ENCODE assay signal across 8 mouse cellular contexts in genomic region chr1:129272982-129273937, GRCm38 (mm10). TPM values are rescaled to one million over a fixed set of nuclear protein-coding genes. Genes with fewer than 3 reads are reported as not detected.
DNase-seq lines count a peak whose midpoint lies in the region; ATAC-seq and TF ChIP-seq lines count a peak whose summit lies in the region.

Thsd7b (plus strand) TSS chr1:129273302.

- peak within 1 kb of the TSS; percentile 43 for H3K4me3 ChIP-seq in lung, embryonic 14.5 days (ENCODE audit: low read depth, low read length)
- no peak within 1 kb of the TSS for H3K4me3 ChIP-seq in lung, adult 2 months (replicated peaks; ENCODE audit: extremely low read depth, low read depth, low read length)

- H3K9me3 ChIP-seq in lung, embryonic 14.5 days (ENCODE audit: low read depth, low read length) = no peaks in the 10 kb centered on the region

- no peak within 1 kb of the TSS for H3K27ac ChIP-seq in lung, embryonic 14.5 days (ENCODE audit: low read depth)

- peak; percentile 40 for DNase-seq in lung, embryonic 14.5 days
- no peak for DNase-seq in lung, adult 2 months
- peak; percentile 49 for DNase-seq in embryo, embryonic 11 days
- DNase-seq in heart, postnatal 36 days = peak; percentile 1 to 2
- peak; percentile 57 to 59 for DNase-seq in left cerebral cortex, postnatal 25 days (ENCODE audit: low spot score in 2 of 2)
- no peak for DNase-seq in B cell, adult 2 months
- DNase-seq in MN1 (ENCODE audit: low spot score) = no peak

- peaks cover 5% of the 10 kb centered on the region; the same call in 1 of the 2 replicates for H3K4me1 ChIP-seq in lung, embryonic 14.5 days (ENCODE audit: insufficient read depth)
- H3K4me1 ChIP-seq in lung, adult 2 months (ENCODE audit: control insufficient read depth, insufficient read depth, low read length) = no peaks in the 10 kb centered on the region

- under 1% methylated on average over 45 of the region's 45 CpGs for WGBS in lung, embryonic 14.5 days
- under 1% methylated on average over 45 of the region's 45 CpGs for WGBS in lung, adult 2 months

- intact Hi-C loops in heart, postnatal 36 days (cut with DNase I) = no loop called here
- intact Hi-C loops in left cerebral cortex, postnatal 25 days (cut with DNase I) = loop anchor here (10.0 kb wide), 1 partner anchor 1082 kb away; no protein-coding TSS in a partner anchor

- peak within 1 kb of the TSS; percentile 34 for H3K9ac ChIP-seq in lung, embryonic 14.5 days

- peak; percentile 84 for ATAC-seq in lung, embryonic 14.5 days (ENCODE audit: insufficient read depth)
- 0 out of 2 replicates have a peak, but pooled peaks have one; percentile 9 for ATAC-seq in neutrophil, adult 5-6 weeks (ENCODE audit: extremely low read depth, insufficient number of reproducible peaks, low FRiP score, poor library complexity, severe bottlenecking)

- no peak for TF ChIP-seq CTCF in lung, embryonic 14.5 days (IDR thresholded peaks at IDR 0.05; ENCODE audit: low read depth)
- TF ChIP-seq CTCF in lung, adult 2 months (IDR thresholded peaks at IDR 0.05; ENCODE audit: insufficient read depth, low read length) = no peak

- no peaks in the 10 kb centered on the region for H3K36me3 ChIP-seq in lung, embryonic 14.5 days (ENCODE audit: insufficient read depth)

- H3K4me2 ChIP-seq in lung, embryonic 14.5 days = peak within 1 kb of the TSS; percentile 80

- H3K27me3 ChIP-seq in lung, embryonic 14.5 days (ENCODE audit: insufficient read depth, low read length) = peaks cover 20% of the 10 kb centered on the region

- no peak for TF ChIP-seq POLR2A in lung, adult 2 months (IDR thresholded peaks at IDR 0.05; ENCODE audit: borderline replicate concordance, extremely low read depth, low read depth, low read length)

RNA-seq across cellular contexts. Expression of gene Thsd7b, which starts in this region (rescaled TPM):
- 0.54 and 1.2 TPM in 2 replicates for polyA plus RNA-seq in lung, embryonic 14.5 days (2014; fragmentation: Nextera tagmentation; extraction: Ambion mirVana)
- polyA plus RNA-seq in lung, adult 2 months (2012; rRNA removed) = 0.06 and 0.20 TPM in 2 replicates
- total RNA-seq in heart, postnatal 36 days (2021) = under 1 TPM; 0.14 to 0.33 TPM
- 1 to 10 TPM; 7.9 to 9.4 TPM for total RNA-seq in left cerebral cortex, postnatal 25 days (2021)
- total RNA-seq in neutrophil, adult 5-6 weeks (2017) = not detected in 2 replicates

Comparison
In these comparisons a context has a peak if more than half of its experiments do, and no peak if none do; other contexts are left out.
1. DNase-seq: peak in lung, embryonic 14.5 days (single experiment), embryo, embryonic 11 days (single experiment) and left cerebral cortex, postnatal 25 days (2 of 2); none in lung, adult 2 months (single experiment), B cell, adult 2 months (0 of 2) and MN1 (single experiment).
2. Peak in DNase-seq in heart, postnatal 36 days; RNA of the gene not detected or under 1 TPM.
3. Peak in ATAC-seq in neutrophil, adult 5-6 weeks; RNA of the gene not detected or under 1 TPM.